ENCODE assay signal across 12 mouse cellular contexts in genomic region chr1:119482891-119483290, GRCm38 (mm10). TPM values are rescaled to one million over a fixed set of nuclear protein-coding genes. Genes with fewer than 3 reads are reported as not detected.
DNase-seq lines count a peak whose midpoint lies in the region; ATAC-seq and TF ChIP-seq lines count a peak whose summit lies in the region.
"Had no signal": no experiment of that assay in that cellular context is flagged by ENCODE, and none has a peak within 500 bp of the region (broad histone marks: within the 10 kb centered on the region; RNA-seq: fewer than 3 reads in every experiment).

No protein-coding gene starts in this region.

- no peak overlapping the region for H3K4me3 ChIP-seq in layer of hippocampus, adult 2 months
- H3K4me3 ChIP-seq in bone marrow, adult 2 months (replicated peaks; ENCODE audit: control insufficient read depth, low read depth, low read length), result no peak overlapping the region
- H3K4me3 ChIP-seq: neural tube, embryonic 13.5 days had no signal

- intact Hi-C loops in gastrocnemius, postnatal 14 days (cut with DNase I; ENCODE audit: low total_unique reads), result no loop called here

- H3K27ac ChIP-seq in layer of hippocampus, adult 2 months, result no peak overlapping the region
- H3K27ac ChIP-seq in bone marrow, adult 2 months (ENCODE audit: control insufficient read depth, insufficient read depth, low read depth, low read length, poor library complexity), result no peak overlapping the region
- H3K27ac ChIP-seq: neural tube, embryonic 13.5 days had no signal

- ATAC-seq in activated CD4-positive, CD25-positive, alpha-beta regulatory T cell, adult 4 months, result no peak

- WGBS in bone marrow, adult 2 months, result 52% methylated on average over 3 of the region's 3 CpGs

- no peak for DNase-seq in layer of hippocampus, adult 2 months (ENCODE audit: low spot score in 2 of 2)
- no peak for DNase-seq in layer of hippocampus, adult 11-12 months (ENCODE audit: low spot score)
- peak; percentile 33 for DNase-seq in thymus, postnatal 0 days (ENCODE audit: low spot score)
- DNase-seq in thymus, postnatal 36 days, result no peak
- no peak for DNase-seq in gastrocnemius, postnatal 14 days
- DNase-seq: heart, adult 11 months; kidney, postnatal 14 days; right cerebral cortex, postnatal 25 days; thymus, adult 18-20 months had no signal

- TF ChIP-seq POLR2A in bone marrow, adult 2 months (IDR thresholded peaks at IDR 0.05; ENCODE audit: borderline replicate concordance, control insufficient read depth, low read depth, low read length), result no peak

- TF ChIP-seq CTCF in layer of hippocampus, adult 2 months (conservative IDR thresholded peaks at IDR 0.05), result peak; percentile 75
- peak; percentile 35; the same call in 1 of the 2 replicates for TF ChIP-seq CTCF in bone marrow, adult 2 months (IDR thresholded peaks at IDR 0.05; ENCODE audit: control insufficient read depth, insufficient read depth, low read length)

- no peaks in the 10 kb centered on the region; the same call in 1 of the 2 replicates for H3K4me1 ChIP-seq in bone marrow, adult 2 months (ENCODE audit: control insufficient read depth, insufficient read depth, low read length)

RNA-seq across cellular contexts. Expression of gene Ralb, which starts 21.7 kb away (rescaled TPM):
- 10 to 100 TPM; 21.0 to 22.0 TPM for total RNA-seq in layer of hippocampus, adult 2 months (2021)
- polyA plus RNA-seq in thymus, postnatal 0 days (2015; fragmentation: Nextera tagmentation; extraction: Ambion mirVana), result 82.7 and 87.1 TPM in 2 replicates
- 12.6 and 30.3 TPM in 2 replicates for polyA plus RNA-seq in bone marrow, adult 2 months (2011; ENCODE audit: insufficient read depth, insufficient read length, low replicate concordance, missing spikeins)
- total RNA-seq in gastrocnemius, postnatal 14 days (2021), result 10 to 100 TPM; 17.2 to 18.9 TPM
- 10 to 100 TPM; 12.2 to 14.2 TPM for polyA plus RNA-seq in activated CD4-positive, CD25-positive, alpha-beta regulatory T cell, adult 4 months (2017; shearing (Covaris generic))

RNA-seq across cellular contexts. Expression of gene Tmem185b, which starts 43.1 kb away (rescaled TPM):
- total RNA-seq in layer of hippocampus, adult 2 months (2021), result 10 to 100 TPM; 15.4 to 19.8 TPM
- 26.8 and 29.2 TPM in 2 replicates for polyA plus RNA-seq in thymus, postnatal 0 days (2015; fragmentation: Nextera tagmentation; extraction: Ambion mirVana)
- polyA plus RNA-seq in bone marrow, adult 2 months (2011; ENCODE audit: insufficient read depth, insufficient read length, low replicate concordance, missing spikeins), result 5.1 and 9.9 TPM in 2 replicates
- total RNA-seq in gastrocnemius, postnatal 14 days (2021), result 1 to 10 TPM; 5.5 to 5.9 TPM
- polyA plus RNA-seq in activated CD4-positive, CD25-positive, alpha-beta regulatory T cell, adult 4 months (2017; shearing (Covaris generic)), result 10 to 100 TPM; 17.3 to 18.4 TPM
